Mouse (Mus musculus) liver, embryonic 14.5 days (tissue): ENCODE results near the gene Rab37.

ENCODE experiments used
- CTCF ChIP-seq: IDR thresholded peaks from 2 replicates; pipeline ENCODE4 v1.5.1; 2016; ENCODE audit warnings: antibody characterized with exemption, low read depth, control low read depth
- EP300 ChIP-seq: IDR thresholded peaks from 2 replicates; pipeline ENCODE4 v1.6.1; 2016; ENCODE audit warnings: antibody characterized with exemption, low read depth

- TF ChIP-seq CTCF (no peak), EP300 (no peak)
Observed at GRCm38 (mm10) chr11:115171125-115171524, 79.9 kb downstream of the Rab37 start.
